Mouse (Mus musculus) monocyte, adult 2 months (primary cell): Measurements from ENCODE around the gene Arpc1a.
"Not testable (repeated sequence)": the region's sequence is repeated elsewhere in the genome, so short reads cannot be mapped to it uniquely, and the experiment has no call there.

Experiments
- DNase-seq, 2 experiments: peaks; one replicate each; pipeline ENCODE4 v3.0.0; 2022; ENCODE audit warnings: low spot score in 2 of 2, low read depth in 1 of 2

The Arpc1a gene

GRCm38 (mm10) chr5:145104328-145104727 is 20.7 kb downstream of the Arpc1a start:
- DNase-seq: no peak

GRCm38 (mm10) chr5:145105694-145106275 is 22.2 kb downstream of the Arpc1a start:
- DNase-seq: no peak

- no peak for DNase-seq
These were observed 26.8 kb downstream of the Arpc1a start for GRCm38 (mm10) chr5:145110401-145110800.

DNA sequence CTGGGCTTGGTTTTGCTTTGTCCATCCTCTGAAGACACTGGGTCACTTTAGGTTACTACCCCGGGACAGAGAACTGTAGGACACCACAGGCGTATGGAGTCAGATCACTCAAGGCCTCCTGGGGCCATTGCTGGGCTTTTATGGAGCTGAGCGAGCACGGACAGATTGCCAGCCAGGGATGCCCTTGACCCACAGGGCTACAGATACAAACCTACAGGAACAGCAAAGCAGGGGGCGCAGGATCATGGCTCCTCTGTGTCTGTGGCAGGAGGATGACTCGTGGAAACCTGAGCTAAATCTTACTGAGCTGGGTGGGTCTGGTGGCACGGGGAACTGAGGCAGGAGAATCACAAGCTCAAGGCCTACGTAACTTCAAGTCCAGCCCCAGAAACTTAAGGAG is 28.9 kb downstream of the Arpc1a start:
- DNase-seq: no peak

DNA sequence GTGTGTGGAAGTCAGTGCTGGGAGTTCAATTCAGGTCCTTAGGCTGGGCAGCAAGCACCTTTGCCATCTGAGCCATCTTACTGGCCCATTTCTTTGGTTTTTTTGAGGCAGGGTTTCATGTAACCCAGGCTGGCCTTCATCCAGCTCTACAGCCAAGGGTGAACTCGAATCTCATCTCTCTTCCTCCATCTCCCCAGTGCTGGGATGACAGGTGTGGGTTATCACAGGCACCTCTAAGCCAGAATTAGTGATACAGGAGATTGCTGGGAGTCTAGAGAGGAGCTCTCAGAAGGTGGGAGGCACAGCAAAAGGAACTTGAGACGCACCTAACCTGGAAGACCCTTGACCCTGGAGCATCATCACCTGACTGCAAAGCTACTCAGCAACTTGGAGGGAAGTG is 29.8 kb downstream of the Arpc1a start:
- no peak for DNase-seq

- DNase-seq: peak in 1 of 2 experiments; percentile 58
These were observed 30.5 kb downstream of the Arpc1a start, which contains the start of gene Arpc1b for GRCm38 (mm10) chr5:145114071-145114605. Gene Arpc1b, plus strand, starts transcription at chr5:145114215.

DNA sequence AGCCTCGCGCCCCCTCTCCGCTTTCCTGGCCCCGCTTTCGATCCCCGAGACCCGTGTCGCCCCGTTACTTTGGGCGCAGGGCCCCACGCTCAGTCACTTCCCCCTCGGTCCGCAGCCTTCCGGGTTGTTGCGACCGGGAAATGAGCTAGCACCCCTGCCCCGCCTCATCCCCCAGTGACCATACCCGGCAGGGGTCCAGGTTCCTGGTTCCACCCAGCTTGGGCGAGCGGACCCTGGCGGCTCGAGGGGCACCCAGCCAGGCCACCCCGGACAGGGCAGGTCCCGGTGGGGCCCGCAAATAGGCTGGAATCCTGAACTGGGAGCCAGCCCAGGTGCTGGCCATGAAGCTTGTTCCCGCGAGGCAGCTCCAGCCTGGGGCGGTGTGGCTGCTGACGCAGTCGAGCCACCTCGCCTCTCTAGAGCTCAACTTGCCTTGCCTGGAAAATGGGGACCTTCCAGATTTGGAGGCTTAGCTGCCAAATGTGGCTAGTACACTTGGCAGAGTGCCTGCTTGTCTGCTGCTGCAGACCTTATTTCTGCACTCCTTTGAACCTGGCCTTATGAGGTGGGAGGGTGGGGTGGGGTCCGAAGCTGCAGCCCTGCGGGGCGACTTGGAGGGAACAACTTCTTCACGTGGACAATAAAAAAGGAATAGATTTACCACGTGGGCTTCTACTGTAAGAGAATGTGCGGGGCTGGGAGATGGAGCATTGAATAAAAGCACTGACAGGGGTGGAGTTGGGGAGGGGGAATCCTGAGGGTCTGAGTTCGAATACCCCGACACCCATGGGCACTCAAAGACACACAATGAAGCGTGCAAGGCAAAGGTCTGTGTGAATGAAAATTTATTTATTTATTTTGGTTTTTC is 31.2 kb downstream of the Arpc1a start:
- peak in 1 of 2 experiments; percentile 55 for DNase-seq

DNA sequence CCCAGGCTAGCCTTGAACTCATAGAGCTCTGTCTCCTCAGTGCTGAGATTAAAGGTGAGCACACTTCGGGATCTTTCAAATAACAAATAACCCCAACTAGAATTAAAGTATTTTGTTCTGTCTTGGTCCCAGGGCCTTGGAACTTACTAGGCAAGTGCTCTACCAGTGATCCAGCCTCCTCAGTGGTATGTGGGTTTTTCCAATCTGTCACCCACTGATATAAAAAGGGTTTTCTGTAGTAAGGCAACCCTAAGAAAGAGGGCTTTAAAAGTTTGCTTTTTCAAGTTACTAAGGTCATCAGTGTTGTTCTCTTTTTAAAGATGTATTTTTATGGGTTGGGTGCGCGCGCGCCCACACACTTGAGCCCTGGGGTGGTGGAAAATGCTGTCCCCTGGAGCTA is 32.1 kb downstream of the Arpc1a start:
- DNase-seq: no peak

DNA sequence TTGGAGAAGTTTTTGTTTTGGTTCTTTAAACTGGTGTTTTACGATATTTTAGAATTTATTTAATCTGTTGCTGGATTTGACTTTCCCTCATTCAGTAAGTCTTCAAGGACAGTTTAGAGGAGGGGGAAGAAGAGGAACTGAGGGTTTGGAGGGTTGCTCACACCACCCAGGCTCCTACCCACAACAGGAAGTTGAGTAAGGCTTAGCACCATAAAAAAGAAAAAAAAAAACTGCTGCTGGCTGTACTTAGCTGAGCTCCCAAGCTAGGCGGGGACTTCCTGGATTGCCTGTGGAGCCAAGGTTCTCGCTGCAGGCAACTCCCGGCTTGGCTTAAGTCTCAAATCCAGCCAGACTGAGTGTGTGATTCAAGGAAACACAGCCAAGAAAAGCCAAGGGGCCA is 32.7 kb downstream of the Arpc1a start:
- peak; percentile 48 to 56 for DNase-seq

GRCm38 (mm10) chr5:145116916-145117315 is 33.3 kb downstream of the Arpc1a start:
- peak; percentile 35 to 42 for DNase-seq

- DNase-seq: no peak
These were observed 34.4 kb downstream of the Arpc1a start for GRCm38 (mm10) chr5:145118005-145118404.

GRCm38 (mm10) chr5:145118461-145118860 is 34.8 kb downstream of the Arpc1a start:
- DNase-seq: no peak

- DNase-seq: peak in 1 of 2 experiments; percentile 37
These were observed 35.8 kb downstream of the Arpc1a start for GRCm38 (mm10) chr5:145119385-145119784.

GRCm38 (mm10) chr5:145120921-145121320 is 37.3 kb downstream of the Arpc1a start:
- DNase-seq: no peak

- DNase-seq: no peak
These were observed 39.8 kb downstream of the Arpc1a start for GRCm38 (mm10) chr5:145123396-145123795.

GRCm38 (mm10) chr5:145126580-145126979 is 43.0 kb downstream of the Arpc1a start:
- no peak for DNase-seq

GRCm38 (mm10) chr5:145129124-145129523 is 45.5 kb downstream of the Arpc1a start:
- DNase-seq: no peak

DNA sequence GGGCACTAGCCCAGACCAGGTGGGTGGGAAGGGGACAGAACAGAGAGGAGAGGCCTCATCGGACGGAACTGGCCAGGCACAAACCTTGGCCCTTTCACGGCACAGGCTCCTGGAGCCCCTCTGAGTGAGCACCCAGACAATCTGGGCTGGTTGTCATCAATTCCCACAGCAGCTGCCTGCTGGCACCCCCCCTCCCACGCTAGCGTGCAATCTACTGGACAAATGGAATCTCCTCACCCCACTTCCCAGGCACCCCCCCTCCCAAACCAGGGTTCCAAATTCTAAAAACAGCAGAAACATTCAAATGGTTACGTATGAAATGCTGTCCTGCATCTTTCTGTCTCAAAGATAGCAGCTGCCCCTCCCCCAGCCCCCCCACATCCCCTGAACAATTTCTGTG is 46.1 kb downstream of the Arpc1a start:
- DNase-seq: not testable (repeated sequence)

GRCm38 (mm10) chr5:145130191-145130590 is 46.6 kb downstream of the Arpc1a start:
- no peak for DNase-seq

- DNase-seq: no peak
These were observed 47.4 kb downstream of the Arpc1a start for GRCm38 (mm10) chr5:145130995-145131394.

- DNase-seq: not testable (repeated sequence)
These were observed 49.6 kb downstream of the Arpc1a start for GRCm38 (mm10) chr5:145133275-145133674.

- DNase-seq: no peak
These were observed 55.2 kb downstream of the Arpc1a start for GRCm38 (mm10) chr5:145138836-145139235.
